Mouse (Mus musculus) liver, adult 2 months (tissue): ENCODE data around the gene Maz.

Experiments
- CTCF ChIP-seq: fragments of 200-500 bp; IDR thresholded peaks from 2 replicates; pipeline ENCODE4 v1.5.1; 2011; ENCODE audit warnings: low read depth, low read length, control low read depth
- POLR2A ChIP-seq: fragments of 200-500 bp; IDR thresholded peaks from 2 replicates; pipeline ENCODE4 v1.6.1; 2011; ENCODE audit warnings: low read length, control low read depth; ENCODE audit not compliant: insufficient read depth; ENCODE audit errors: extremely low read depth

DNA sequence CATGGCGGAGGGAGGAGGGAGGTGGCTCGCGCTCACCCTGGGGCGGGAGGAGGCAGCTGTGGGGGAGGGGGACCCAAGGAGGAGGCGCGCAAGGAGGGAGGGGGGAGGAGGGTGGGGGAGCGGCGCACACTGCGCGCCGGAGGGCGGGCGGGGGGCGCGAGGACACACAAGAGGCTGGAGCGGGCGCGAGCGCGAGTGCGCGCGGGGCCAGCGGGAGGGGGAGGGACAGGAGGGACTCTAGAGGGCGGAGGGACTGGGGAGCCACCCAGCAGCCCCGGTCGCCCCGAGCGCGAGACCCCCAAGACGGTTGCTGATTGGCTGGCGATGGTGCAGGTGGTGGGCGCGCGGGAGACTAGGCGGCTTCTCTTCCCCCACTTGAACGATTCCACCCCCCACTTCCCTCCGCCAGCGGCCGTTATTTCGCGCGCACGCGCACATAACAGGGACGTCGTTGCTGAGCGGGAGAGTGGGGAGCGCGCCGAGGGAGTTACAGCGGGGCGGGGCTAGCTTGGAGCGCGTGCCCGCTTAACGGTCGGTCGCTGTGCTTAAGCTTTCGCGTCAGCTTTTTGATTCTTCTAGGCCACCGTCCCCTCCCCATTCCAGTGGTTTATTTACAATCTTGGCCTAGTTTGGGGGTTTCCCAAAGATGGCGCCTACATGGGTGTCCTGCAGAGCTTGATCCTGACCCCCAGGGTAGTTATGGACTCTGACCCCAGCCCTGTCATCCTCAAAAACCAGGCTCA lies at the start of gene Maz:
- 0 out of 2 replicates have a peak, but pooled peaks have one; percentile 22 for TF ChIP-seq POLR2A
- TF ChIP-seq CTCF, result no peak
